ENCODE assay signal across 20 mouse cellular contexts in the genomic region with DNA sequence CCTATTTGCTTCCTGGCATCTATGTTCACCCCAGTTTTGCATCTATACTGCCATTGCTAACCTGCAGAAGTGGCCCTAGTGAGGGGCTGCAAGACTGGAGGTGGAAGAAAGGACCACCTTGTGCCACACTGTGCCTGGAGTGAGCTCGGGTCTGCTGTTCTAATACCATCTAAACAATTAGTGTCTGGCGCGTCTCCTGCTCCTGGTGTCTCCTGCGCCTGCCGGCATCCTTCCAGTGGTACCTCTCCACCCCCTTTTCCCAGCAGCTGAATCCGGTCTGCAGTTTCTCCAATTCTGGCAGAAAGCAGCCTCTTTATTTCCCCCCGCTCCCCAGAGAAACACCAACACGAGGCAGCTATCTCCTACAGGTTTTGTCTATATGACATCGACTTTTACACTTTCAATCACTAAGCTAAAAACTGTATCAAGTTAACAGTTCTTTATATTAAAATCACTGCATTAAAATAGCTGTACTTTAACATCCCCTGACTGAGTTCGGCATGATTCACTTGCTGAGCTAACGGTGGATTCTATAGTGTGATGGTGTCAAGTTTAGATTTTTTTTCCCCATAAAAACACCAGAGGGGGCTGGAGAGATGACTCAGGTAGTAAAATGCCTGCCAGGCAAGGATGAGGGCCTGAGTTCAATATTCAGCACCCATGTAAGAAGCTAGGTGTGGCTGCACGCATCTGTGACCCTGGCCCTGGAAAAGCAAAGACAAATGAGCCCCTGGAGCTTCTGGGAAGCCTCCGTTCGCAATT.
A peak's percentile ranks its signal among the peaks of the same experiment; 100 is the strongest.
DNase-seq lines count a peak whose midpoint lies in the region; ATAC-seq and TF ChIP-seq lines count a peak whose summit lies in the region.
"Had no signal": no experiment of that assay in that cellular context is flagged by ENCODE, and none has a peak within 500 bp of the region (broad histone marks: within the 10 kb centered on the region; RNA-seq: fewer than 3 reads in every experiment).

No protein-coding gene starts in this region.

- H3K4me2 ChIP-seq in midbrain, postnatal 0 days (ENCODE audit: low read depth, low read length, poor library complexity, severe bottlenecking): no peak overlapping the region
- H3K4me2 ChIP-seq in midbrain, embryonic 13.5 days (replicated peaks): no peak overlapping the region
- no peak overlapping the region for H3K4me2 ChIP-seq in stomach, postnatal 0 days (replicated peaks; ENCODE audit: low read depth)
- H3K4me2 ChIP-seq: forebrain, embryonic 12.5 days; heart, embryonic 12.5 days; limb, embryonic 12.5 days; neural tube, embryonic 12.5 days had no signal

- H3K4me1 ChIP-seq in midbrain, postnatal 0 days (ENCODE audit: insufficient read depth, low read length): no peaks in the 10 kb centered on the region
- no peaks in the 10 kb centered on the region for H3K4me1 ChIP-seq in midbrain, embryonic 13.5 days (replicated peaks)
- H3K4me1 ChIP-seq in stomach, postnatal 0 days (replicated peaks; ENCODE audit: control insufficient read depth, insufficient read depth): no peaks in the 10 kb centered on the region
- H3K4me1 ChIP-seq: forebrain, embryonic 12.5 days; limb, embryonic 12.5 days; megakaryocyte, embryonic 14.5 days; neural tube, embryonic 12.5 days had no signal

- TF ChIP-seq EP300 in stomach, postnatal 0 days (optimal IDR thresholded peaks at IDR 0.05): no peak

- no peaks in the 10 kb centered on the region for H3K27me3 ChIP-seq in midbrain, postnatal 0 days (ENCODE audit: insufficient read depth, low read length)
- no peaks in the 10 kb centered on the region for H3K27me3 ChIP-seq in midbrain, embryonic 13.5 days
- no peaks in the 10 kb centered on the region for H3K27me3 ChIP-seq in stomach, postnatal 0 days (ENCODE audit: control insufficient read depth, insufficient read depth, low read length)
- H3K27me3 ChIP-seq: forebrain, embryonic 12.5 days; heart, embryonic 12.5 days; limb, embryonic 12.5 days; neural tube, embryonic 12.5 days had no signal

- H3K9ac ChIP-seq in midbrain, postnatal 0 days (replicated peaks; ENCODE audit: low read length, poor library complexity, severe bottlenecking): no peak overlapping the region
- no peak overlapping the region for H3K9ac ChIP-seq in midbrain, embryonic 13.5 days (replicated peaks)
- H3K9ac ChIP-seq in stomach, postnatal 0 days (ENCODE audit: low read length): no peak overlapping the region
- H3K9ac ChIP-seq: forebrain, embryonic 12.5 days; heart, embryonic 12.5 days; limb, embryonic 12.5 days; liver, embryonic 14.5 days; neural tube, embryonic 12.5 days had no signal

- no peak overlapping the region for H3K4me3 ChIP-seq in midbrain, postnatal 0 days (ENCODE audit: low read depth, low read length)
- H3K4me3 ChIP-seq in midbrain, embryonic 13.5 days (replicated peaks): no peak overlapping the region
- H3K4me3 ChIP-seq in stomach, postnatal 0 days (ENCODE audit: low read depth, low read length): no peak overlapping the region
- H3K4me3 ChIP-seq: forebrain, embryonic 12.5 days; heart, embryonic 12.5 days; limb, embryonic 12.5 days; megakaryocyte, embryonic 14.5 days; neural tube, embryonic 12.5 days had no signal

- no peak overlapping the region for H3K27ac ChIP-seq in midbrain, postnatal 0 days (ENCODE audit: low read depth, low read length)
- H3K27ac ChIP-seq in midbrain, embryonic 13.5 days: no peak overlapping the region
- H3K27ac ChIP-seq in stomach, postnatal 0 days (replicated peaks): no peak overlapping the region
- H3K27ac ChIP-seq: forebrain, embryonic 12.5 days; limb, embryonic 12.5 days; liver, embryonic 14.5 days; neural tube, embryonic 12.5 days had no signal

- peak; percentile 26; the same call in 1 of the 2 replicates for TF ChIP-seq CTCF in midbrain, postnatal 0 days (IDR thresholded peaks at IDR 0.05)
- TF ChIP-seq CTCF in stomach, postnatal 0 days (IDR thresholded peaks at IDR 0.05; ENCODE audit: low read depth): peak; percentile 18; the same call in 1 of the 2 replicates

- H3K36me3 ChIP-seq in midbrain, postnatal 0 days (ENCODE audit: insufficient read depth, low read length): no peaks in the 10 kb centered on the region
- no peaks in the 10 kb centered on the region for H3K36me3 ChIP-seq in midbrain, embryonic 13.5 days
- H3K36me3 ChIP-seq in stomach, postnatal 0 days (ENCODE audit: control insufficient read depth, insufficient read depth, low read length): no peaks in the 10 kb centered on the region
- H3K36me3 ChIP-seq: forebrain, embryonic 12.5 days; heart, embryonic 12.5 days; limb, embryonic 12.5 days; neural tube, embryonic 12.5 days had no signal

- WGBS in midbrain, postnatal 0 days: 88% methylated on average over 14 of the region's 14 CpGs
- WGBS in midbrain, embryonic 13.5 days: 89% methylated on average over 14 of the region's 14 CpGs
- WGBS in stomach, postnatal 0 days: 72% methylated on average over 14 of the region's 14 CpGs

- no peaks in the 10 kb centered on the region for H3K9me3 ChIP-seq in midbrain, postnatal 0 days (ENCODE audit: low read length)
- no peaks in the 10 kb centered on the region for H3K9me3 ChIP-seq in midbrain, embryonic 13.5 days
- H3K9me3 ChIP-seq in stomach, postnatal 0 days (ENCODE audit: control insufficient read depth, low read length): no peaks in the 10 kb centered on the region; the same call in 1 of the 2 replicates
- H3K9me3 ChIP-seq: forebrain, embryonic 12.5 days; heart, embryonic 12.5 days; limb, embryonic 12.5 days had no signal

- no peak for DNase-seq in frontal cortex, postnatal 25 days (ENCODE audit: low spot score in 2 of 2)
- DNase-seq in midbrain, postnatal 0 days (ENCODE audit: low spot score): no peak
- DNase-seq in ES-CJ7 (ENCODE audit: low read depth, low spot score): peak; percentile 28
- no peak for DNase-seq in stomach, postnatal 0 days (ENCODE audit: low spot score)
- DNase-seq in layer of hippocampus, postnatal 10 days (ENCODE audit: low spot score in 2 of 2): no peak
- DNase-seq: adrenal gland, postnatal 36 days; cerebellum, adult 9-10 months; kidney, adult 9 months; thymus, postnatal 4 days had no signal

- ATAC-seq in frontal cortex, adult (ENCODE audit: low TSS enrichment): peak; percentile 88
- no peak for ATAC-seq in midbrain, postnatal 0 days (ENCODE audit: low FRiP score)
- ATAC-seq in midbrain, embryonic 13.5 days: no peak
- no peak for ATAC-seq in stomach, postnatal 0 days (ENCODE audit: low FRiP score, low TSS enrichment)
- ATAC-seq: inflammation-experienced regulatory T-cells, adult 6 months; lung, postnatal 0 days; midbrain, embryonic 16.5 days had no signal
